Mouse (Mus musculus): Measurements from ENCODE around the gene Nuak1. TPM values are rescaled to one million over a fixed set of nuclear protein-coding genes. Genes with fewer than 3 reads are reported as not detected.
"Not testable (repeated sequence)": the region's sequence is repeated elsewhere in the genome, so short reads cannot be mapped to it uniquely, and the experiment has no call there.

Gene Nuak1
- total RNA-seq (2021) = 10 to 100 TPM; 25.0 to 28.4 TPM
- long read RNA-seq, experiment 1, full-length matches to known transcripts = 1 of 8 reads
- long read RNA-seq, experiment 1, partial matches to known transcripts = 4 of 8 reads
- long read RNA-seq, experiment 1, other reads (novel, unspliced or antisense) = 3 of 8 reads
- long read RNA-seq, experiment 2, full-length matches to known transcripts = 1 of 14 reads
- long read RNA-seq, experiment 2, partial matches to known transcripts = 0 of 14 reads
- long read RNA-seq, experiment 2, other reads (novel, unspliced or antisense) = 13 of 14 reads

GRCm38 (mm10) chr10:84440541-84441433, at the start of gene Nuak1:
Gene Nuak1 (minus strand): TSS chr10:84440597.
- DNase-seq (ENCODE audit: low spot score) = peak; percentile 83

DNA sequence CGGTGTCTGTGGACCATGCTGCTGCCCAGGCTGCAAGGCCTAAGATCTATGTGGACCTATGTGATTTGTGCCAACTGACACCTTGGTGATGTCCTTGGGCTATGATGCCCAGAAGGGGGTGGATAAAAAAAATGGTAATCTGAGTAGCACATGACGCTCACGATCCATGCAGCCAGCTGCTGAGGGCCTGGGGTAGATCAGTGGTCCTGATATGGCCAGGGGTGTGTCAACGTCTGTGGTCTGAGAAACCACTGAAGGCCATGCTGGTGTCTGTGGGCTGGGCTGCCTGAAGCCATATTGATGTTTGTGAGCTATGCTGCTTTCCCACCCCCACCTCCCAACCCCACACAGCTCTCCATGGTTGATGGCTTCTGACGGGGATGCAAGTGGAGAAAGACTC, 49.7 kb upstream of the Nuak1 start:
- DNase-seq (ENCODE audit: low spot score) = no peak

DNA sequence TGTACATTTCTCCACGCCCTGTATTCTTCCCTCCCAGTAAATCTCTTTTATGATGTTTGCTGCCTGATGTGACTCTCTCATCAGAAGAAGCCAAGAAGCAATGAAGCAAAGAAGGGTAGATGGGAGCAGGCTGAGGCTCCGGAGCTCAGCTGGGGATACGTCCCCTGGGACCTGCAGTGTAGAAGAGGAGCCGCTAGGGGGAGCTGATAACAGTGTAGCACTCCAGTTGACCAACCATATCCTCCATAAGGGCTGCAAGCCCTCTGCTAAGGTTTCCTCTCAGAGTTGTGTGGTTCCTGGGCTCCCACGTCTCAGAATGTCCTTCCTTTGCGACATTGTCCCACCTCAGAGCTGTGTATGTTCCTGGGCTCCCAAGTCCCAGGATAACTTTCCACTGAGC, 47.9 kb upstream of the Nuak1 start:
- DNase-seq (ENCODE audit: low spot score) = peak; percentile 53

DNA sequence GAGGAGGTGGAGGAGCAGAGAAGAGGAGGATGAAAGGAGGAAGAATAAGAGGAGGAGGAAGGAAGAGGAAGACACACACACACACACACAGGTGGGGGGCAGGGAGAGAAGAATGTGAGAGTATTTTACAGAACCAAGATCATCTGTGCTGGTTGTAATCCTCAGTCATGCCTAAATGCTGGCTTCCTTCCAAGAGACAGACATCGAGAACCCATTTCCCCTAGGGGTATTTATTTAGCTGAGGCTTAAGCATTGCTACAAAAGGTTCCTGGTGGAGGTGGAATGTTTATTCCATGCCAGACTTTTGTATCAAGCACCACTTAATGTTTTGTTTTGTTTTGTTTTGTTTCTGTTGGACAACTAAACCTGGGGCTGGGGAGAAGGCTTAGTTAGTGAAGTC, 44.3 kb upstream of the Nuak1 start:
- DNase-seq (ENCODE audit: low spot score) = no peak

GRCm38 (mm10) chr10:84483553-84483952, 43.2 kb upstream of the Nuak1 start:
- DNase-seq (ENCODE audit: low spot score) = no peak

DNA sequence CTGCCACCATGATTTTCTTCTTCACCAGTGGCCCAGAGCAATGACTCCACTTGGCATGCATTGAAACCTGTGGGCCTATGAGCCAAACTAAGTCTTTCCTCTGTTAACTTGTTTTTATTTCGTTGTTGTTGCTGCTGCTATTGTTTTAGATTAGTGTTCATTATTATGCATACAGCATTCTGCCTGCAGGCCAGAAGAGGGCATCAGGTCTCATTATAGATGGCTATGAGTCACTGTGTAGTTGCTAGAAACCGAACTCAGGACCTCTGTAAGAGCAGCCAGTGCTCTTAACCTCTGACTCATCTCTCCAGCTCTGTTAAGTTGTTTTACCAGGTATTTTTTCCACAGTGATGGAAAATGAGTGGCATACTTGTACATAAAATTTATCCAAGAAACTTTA, 42.7 kb upstream of the Nuak1 start:
- no peak for DNase-seq (ENCODE audit: low spot score)

GRCm38 (mm10) chr10:84482418-84482817, 42.0 kb upstream of the Nuak1 start:
- DNase-seq (ENCODE audit: low spot score) = not testable (repeated sequence)

DNA sequence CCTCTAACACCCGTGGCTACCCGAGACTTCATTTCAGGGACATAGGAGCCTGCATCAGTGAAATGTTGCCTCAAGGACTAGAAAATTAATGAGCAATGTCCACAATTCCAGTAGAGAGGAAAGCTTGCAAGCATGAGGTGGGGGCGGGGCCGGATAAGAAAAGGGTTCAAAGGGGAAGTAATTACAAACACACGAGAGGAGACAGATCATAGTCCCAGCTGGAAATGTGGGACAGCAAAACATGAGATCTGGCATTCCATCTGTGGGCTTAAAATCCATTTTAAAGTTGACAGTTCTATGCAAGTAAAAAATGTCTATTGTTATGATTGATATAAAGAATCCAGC, 40.9 kb upstream of the Nuak1 start:
- DNase-seq (ENCODE audit: low spot score) = no peak

- DNase-seq (ENCODE audit: low spot score) = peak; percentile 53
These were observed 40.4 kb upstream of the Nuak1 start for GRCm38 (mm10) chr10:84480667-84481326.

- no peak for DNase-seq (ENCODE audit: low spot score)
These were observed 39.7 kb upstream of the Nuak1 start for GRCm38 (mm10) chr10:84480146-84480545.

DNA sequence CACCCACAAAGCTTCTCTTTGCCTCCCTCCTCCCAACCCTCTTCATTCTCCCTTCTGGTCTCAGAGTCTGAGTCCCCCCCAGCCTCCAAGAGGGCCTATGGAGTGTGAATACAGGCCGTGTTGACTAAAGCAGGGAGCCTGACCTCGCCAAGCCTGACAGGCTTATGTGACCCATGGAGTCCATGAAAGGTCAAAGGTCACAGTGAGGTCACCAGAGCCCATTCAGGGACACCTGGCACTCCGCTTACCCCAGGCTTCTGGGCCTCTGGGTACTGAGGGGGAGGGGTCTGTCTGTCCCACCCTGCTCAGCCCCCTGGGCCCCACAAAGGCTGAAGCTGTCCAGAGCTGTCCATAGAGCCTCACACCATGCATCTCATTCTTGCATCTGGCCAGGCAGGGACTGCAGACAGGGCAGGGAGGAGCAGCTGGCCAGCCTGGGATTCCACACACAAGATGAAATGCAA, 37.2 kb upstream of the Nuak1 start:
- no peak for DNase-seq (ENCODE audit: low spot score)

DNA sequence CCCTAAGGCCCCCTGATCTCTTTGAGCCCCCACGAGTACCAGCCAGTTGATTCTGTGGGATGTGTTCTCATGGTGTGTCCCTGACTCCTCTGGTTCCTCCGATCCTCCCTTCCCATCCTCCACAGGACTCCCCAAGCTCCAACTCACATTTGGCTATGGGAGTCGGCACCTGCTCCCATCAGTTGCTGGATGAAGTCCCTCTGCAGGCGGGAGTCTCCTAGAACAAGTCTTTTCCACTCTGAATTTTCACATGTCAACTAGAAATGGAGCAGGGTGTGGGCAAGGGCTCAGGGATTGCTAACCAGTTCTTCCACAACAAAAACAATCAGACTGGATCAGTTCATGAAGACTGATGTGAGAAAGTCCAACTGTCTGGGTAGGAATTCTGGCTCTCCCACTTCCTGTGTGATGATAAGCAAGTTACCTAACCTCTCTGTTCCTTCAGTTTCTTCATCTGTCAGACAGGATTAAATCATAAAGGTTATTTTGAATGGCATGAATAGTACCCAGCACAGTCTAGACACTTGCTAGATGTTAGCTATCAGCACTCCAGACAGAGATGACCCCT, 36.7 kb upstream of the Nuak1 start:
- no peak for DNase-seq (ENCODE audit: low spot score)

DNA sequence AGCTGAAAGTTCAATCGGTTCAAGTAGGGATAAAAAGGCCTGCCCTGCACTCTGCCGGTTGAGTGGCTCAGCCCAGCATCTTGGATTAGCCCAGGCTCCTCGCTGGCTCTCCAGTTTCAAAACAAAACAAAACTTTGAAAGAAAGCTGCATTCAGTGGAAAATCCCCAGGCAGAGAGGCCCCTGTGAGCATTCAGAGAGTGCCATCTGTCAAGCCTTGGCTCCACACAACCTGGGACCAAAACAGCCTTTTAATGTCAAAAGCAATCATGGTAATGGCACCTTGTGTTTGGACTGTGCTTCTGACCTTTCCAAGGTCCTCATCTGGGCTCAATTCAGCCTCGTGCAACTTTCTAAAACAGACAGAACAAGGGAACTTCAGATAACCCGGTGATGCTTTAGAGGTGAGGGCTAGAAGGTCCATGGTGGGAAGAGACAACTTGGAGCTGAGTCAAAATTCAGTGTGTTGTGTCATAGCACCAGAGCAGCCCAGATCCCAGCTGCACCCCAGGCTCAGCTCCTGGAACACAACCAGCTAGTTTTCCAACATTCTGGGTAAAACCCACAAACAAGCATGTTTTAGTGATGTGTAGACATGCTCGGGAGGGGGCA, 27.3 kb upstream of the Nuak1 start:
- no peak for DNase-seq (ENCODE audit: low spot score)

DNA sequence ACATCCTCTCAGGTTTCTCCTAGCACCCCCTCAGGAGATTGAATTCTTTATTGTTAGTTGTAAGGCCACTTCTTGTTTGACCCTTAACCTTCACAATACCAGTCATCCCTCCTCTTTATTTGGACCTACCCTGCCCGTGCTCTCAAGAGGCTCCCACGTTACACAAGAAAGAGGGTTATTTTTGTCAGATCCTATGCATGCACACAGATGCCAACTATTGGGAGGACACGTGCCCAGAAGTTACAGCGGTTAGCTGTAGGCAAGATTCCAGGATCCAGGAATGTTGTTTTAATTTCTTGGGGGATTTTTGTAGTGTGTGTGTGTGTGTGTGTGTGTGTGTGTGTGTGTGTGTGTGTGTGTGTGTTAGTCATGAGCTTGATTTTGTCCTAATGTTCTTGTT, 25.1 kb upstream of the Nuak1 start:
- no peak for DNase-seq (ENCODE audit: low spot score)

DNA sequence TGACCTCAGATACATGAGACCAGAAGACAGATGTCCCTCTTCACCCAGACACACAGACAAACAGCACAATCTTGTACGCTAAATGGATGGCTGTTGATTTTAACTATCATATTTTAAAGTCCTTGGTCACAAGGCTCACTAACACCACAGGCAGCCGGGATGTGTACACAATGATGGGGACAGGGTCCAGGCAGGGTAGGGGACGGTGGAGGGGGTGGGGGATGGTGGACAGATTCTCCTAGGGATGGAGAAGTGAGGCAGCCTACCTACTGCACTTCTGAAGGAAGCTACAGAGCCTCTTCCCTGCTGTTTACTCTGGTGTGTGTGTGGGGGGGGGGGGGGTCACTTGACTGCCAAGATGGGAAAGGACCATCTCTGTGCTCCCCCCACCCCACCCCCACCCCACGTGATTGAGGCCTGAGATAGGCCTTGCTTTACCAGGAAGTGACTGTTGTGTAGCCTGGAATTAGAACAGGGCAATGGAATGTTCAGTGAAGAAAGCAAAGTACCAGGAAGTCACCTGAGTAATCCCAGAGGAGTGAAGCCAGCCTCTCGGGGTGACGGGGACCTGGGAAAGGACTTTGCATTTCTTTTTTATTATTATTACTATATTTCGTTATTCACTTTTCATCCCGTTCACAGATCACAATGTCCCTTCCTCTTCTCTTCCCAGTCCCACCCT, 20.2 kb upstream of the Nuak1 start:
- DNase-seq (ENCODE audit: low spot score) = no peak

GRCm38 (mm10) chr10:84458094-84458493, 17.7 kb upstream of the Nuak1 start:
- no peak for DNase-seq (ENCODE audit: low spot score)

GRCm38 (mm10) chr10:84457539-84457938, 17.1 kb upstream of the Nuak1 start:
- DNase-seq (ENCODE audit: low spot score) = no peak

- no peak for DNase-seq (ENCODE audit: low spot score)
These were observed 16.4 kb upstream of the Nuak1 start for GRCm38 (mm10) chr10:84456632-84457320.

- DNase-seq (ENCODE audit: low spot score) = no peak
These were observed 11.5 kb upstream of the Nuak1 start for GRCm38 (mm10) chr10:84451883-84452282.

GRCm38 (mm10) chr10:84450654-84451053, 10.3 kb upstream of the Nuak1 start:
- DNase-seq (ENCODE audit: low spot score) = peak; percentile 88

All from gastrocnemius, adult 18-20 months (tissue).